Mouse (Mus musculus) lung, postnatal 10 days (tissue): ENCODE data around the gene Hs2st1.

Experiments
- DNase-seq: peaks from one replicate; pipeline ENCODE4 v3.0.0; 2021

Hs2st1 gene

DNA sequence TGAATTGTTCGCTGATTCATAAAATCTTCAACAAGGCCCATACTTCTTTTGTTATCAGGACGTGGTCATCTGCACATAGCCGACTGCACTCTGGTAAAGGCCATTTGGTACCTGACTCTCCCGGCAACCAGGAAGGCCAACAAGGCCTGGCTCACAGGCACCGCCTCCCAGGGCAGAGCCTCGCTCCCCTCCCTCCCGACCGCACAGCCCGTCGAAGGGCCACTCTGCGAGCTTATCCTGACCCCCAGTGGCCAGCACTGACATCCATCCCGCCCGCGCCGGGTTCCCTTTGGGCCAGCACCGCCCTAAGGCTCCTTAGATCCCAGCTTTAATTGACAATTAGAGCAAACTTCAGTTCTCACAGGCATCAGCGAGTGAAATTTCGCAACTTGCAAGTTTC, 189.1 kb downstream of the Hs2st1 start:
- peak; percentile 92 for DNase-seq

DNA sequence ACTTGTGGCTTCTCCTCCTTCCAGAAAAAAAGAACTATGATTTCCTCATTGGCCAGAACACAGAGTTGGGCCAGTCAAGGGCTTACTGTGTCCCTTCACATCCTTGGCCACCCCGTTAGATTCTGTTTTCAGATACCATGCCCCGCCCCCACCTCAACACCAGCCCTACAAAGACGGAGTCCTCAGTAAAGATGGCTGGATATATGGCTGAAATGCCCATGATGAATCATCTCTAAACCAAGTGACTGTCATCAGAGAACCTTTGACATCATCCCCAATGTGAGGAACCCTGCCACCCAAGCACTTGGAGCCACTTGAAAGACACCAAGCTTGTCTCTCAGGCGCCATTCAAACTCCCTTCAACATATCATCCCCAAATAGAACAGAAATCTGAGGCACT, 190.2 kb downstream of the Hs2st1 start:
- no peak for DNase-seq
